Mouse (Mus musculus) gastrocnemius, postnatal 14 days (tissue): ENCODE measurements around the gene Iqschfp. TPM values are rescaled to one million over a fixed set of nuclear protein-coding genes. Genes with fewer than 3 reads are reported as not detected.

Experiments used
- DNase-seq: peaks from one replicate; pipeline ENCODE4 v3.0.0; 2021; ENCODE audit warnings: mixed read lengths
- intact Hi-C: fragments of 180-260 bp; cut with DNase I; formaldehyde crosslinking; loops from one replicate; pipeline ENCODE4 v1.15.1; 2025; ENCODE audit warnings: low total_unique reads
- total RNA-seq, 2 experiments: library from RNA; stranded (reverse); gene quantifications; 2 replicates each; pipeline ENCODE4 v1.2.3; 2021

Iqschfp gene
- total RNA-seq, 2 experiments from 2014 or later = not detected

DNA sequence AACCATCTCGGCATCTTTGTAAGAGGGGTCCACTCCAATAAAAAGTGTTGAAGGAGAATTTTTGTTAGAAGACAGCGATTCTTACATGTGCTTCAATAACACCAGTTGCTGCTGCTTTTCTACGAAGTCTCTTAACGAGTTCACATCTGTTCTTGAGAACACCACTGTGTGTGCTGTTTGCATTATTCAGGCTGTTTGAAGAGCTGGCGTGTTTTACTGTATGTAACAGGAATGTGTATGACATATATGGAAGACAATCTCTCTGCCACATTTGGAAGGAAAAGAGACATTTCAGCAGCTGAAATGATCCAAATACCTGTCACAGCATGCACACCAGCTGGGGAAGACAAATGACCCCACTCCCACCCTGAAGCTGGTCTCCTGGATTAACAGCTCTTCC lies 578.6 kb downstream of the Iqschfp start:
- intact Hi-C loops = no loop called here
- DNase-seq = no peak

DNA sequence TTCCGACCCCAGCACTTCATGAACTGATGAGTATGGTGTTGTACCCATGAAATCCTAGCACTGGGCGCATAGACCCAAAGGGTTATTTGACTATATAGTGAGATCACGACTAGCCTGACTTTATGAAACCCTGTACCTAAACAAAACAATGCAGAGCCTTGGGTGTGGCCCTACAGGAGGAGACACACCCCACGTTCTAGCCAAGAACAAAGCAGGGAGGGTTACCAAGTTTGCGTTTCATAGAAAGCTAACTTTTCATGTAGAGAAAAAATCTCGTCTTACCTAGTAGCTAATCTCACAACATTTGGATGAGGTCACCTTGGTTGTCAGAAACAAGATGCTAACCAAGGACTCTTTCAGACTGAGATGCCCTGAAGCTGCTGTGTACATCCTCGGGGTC lies 584.3 kb downstream of the Iqschfp start:
- intact Hi-C loops = no loop called here
- DNase-seq = no peak

DNA sequence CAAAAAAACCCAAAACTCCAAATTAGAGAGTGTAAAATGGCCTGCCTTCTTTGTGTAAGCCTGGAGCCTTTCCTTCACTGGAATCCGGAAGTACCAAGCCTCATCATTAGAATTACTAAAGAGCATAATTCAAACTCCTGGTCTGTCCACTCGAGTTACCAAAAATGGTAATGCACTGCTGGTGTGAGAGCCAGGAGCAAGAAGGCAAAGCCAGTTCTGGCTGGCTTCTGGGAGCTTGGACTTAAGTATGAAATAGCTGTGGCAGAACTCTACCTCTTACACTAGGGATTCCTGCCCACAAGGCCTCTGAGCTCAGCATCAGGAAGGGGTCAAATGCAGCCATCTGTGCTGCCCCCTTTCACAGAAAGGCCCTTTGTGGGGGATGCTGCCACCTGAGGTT lies 585.4 kb downstream of the Iqschfp start:
- intact Hi-C loops = no loop called here
- DNase-seq = no peak

DNA sequence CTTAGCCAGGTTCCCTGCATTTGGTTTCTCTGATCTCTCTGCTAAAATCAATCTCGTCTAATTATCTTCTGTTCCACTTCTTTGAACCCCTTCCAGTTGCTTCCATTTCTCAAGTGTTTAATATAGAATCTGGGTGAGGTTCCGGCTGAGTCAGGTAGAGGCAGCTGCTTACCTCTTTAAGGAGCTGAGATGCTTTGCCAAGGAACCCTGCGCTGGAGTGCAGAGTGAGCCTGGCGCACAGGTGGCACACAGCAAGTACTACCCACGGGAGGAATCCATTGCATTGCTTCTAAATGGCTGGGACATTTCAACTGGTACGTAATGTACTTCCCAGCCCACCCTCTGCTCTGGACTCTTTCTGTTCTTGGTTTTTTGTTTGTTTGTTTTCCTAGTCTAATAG lies 587.2 kb downstream of the Iqschfp start:
- DNase-seq = no peak
- intact Hi-C loops = no loop called here

DNA sequence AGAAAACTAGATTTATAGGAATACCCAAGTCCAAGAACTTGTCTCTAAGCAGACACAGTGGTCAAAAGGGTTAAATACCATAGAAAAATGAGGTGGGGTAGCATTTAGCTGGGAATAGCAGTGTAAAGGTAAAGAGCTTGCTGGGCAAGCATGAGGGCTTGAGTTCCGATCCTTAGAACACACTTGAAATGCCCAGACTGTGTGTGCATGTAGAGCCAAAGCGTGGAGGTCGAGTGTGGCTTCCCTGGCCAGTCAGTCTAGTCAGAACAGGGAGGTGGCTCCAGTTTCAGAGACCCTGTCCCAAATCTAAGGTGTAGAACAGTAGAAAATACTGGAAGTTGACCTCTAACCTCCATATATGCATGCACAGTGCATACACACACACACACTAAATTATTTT lies 591.5 kb downstream of the Iqschfp start:
- intact Hi-C loops = no loop called here
- no peak for DNase-seq

DNA sequence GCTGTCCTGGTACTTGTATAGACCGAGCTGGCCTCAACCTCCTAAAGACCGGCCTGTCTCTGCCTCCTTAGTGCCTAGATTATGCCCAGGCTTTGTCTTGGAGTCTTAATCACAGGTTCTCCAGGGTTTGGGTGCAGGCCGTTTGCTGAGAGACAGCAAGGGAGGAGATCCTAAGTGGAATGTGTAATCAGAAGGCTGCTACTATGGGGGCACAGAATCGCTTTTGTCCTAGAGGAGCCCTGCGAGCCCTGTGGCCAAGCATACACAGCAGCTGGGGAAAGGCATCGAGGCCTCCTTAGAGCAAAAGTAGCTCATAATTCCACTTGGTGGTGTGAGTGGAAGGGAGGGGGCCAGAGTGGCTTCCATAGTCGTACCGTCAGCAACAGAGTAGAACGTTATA lies 592.0 kb downstream of the Iqschfp start:
- intact Hi-C loops = no loop called here
- DNase-seq = no peak

DNA sequence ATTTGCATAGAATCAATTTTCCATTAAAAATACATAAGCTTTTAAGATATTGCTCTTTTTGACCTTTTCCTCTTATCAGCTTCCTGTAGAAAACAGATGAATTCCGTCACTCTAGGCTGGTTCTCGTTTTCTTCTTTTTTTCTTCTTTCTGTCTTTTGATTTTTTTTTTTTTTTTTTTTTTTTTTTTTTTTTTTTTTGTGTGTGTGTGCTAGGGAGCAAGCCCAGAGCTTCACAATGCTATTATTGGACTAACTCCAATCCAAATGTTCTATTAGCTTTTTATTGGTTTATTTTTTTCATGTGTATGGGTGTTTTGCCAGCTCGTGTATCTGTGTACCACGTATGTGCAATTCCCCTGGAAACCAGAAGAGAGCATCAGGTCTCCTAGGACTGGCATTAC lies 592.5 kb downstream of the Iqschfp start:
- intact Hi-C loops = no loop called here
- no peak for DNase-seq

DNA sequence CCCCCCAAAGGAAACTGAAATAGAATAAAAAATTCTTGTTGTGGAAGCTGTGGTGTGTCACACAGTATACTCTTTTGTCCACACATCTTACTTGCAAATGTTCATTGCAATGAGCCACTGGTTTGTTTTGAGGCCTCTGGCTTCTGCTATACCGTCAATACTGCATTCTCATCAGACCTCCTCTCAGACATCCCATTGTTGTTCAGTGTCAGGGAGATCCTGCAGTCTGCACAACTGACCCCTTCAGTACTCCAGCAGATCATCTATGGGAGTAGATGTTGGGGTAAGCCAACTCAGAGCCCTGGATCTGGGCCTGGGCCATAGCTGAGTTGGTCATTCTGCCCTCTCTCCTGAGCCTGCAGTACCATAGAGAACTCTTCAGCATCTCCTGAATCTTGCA lies 595.6 kb downstream of the Iqschfp start:
- DNase-seq = no peak
- intact Hi-C loops = no loop called here

DNA sequence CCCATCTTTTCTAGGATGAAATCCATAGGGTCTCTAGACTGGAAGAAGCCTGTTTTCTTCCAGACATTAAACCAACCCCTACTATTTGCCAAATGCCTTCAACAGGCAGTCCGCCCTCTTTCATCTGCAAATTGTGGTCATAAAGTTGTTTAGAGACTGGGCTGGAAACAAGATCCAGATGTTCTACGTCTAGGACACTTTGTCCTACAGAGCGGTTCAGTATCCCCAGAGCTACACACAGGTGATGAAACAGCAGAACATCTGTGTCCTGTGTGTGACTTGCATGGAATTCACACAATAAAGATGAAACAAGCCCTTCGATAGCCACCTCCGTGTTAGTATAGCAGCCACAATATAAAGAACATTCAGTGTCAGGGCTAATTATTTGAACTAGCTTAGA lies 596.3 kb downstream of the Iqschfp start:
- DNase-seq = no peak
- intact Hi-C loops = no loop called here

DNA sequence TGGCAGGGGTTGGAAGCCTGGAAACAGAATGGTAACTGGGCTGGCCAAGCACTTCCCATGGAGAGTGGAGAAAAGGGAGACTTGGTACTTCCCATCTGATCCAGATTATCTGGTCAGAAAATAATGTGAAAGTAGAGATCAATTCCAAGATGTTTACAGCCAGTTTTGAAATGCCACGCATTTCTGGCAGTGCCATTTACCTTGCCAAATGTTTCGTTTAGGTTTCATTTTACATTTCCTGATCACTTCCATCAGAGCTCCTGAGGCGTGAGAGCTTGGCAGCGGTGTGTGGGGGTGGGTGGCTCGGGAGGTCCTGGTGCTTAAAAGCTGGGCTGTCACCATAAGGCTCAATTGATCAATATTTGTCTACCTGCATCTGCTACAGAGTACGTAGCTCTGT lies 599.5 kb downstream of the Iqschfp start:
- intact Hi-C loops = no loop called here
- DNase-seq = no peak

DNA sequence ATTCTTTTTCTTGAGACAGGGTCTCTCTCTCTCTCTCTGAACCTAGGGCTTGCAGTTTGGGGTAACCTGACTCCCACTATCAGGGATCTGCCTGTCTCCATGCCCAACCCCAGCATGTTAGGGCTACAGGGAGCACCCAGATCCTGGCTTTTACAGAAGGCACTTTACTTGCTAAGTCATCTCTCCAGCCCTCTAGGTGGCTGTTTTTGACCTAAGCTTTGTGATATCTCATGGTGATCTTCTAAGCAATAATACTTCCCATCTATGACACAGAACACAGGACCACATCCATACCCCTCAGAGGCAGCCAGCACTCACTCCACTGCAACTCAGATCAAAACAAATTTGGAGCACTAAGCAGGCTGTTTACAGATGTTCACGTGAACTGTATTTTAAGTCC lies 600.0 kb downstream of the Iqschfp start:
- intact Hi-C loops = no loop called here
- DNase-seq = no peak

DNA sequence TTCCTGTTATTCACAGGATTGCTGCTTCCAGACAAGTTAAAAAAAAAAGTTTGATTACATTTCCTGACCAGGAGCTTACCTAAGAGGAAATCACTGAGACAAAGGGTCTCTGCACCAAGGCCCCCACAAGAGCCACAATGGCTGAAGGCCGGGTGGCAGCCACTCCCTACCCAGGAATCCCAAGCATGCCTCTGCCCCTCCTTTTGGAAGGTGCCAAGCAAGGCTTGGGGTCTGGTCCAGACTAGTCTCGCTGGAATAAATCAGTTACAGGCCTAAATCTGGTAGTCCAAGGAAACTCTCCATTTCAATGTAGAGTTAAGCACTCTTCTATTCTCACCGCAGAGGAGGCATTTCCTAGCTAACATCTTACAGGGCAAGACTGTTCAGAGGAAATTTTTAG lies 600.5 kb downstream of the Iqschfp start:
- intact Hi-C loops = no loop called here
- no peak for DNase-seq

DNA sequence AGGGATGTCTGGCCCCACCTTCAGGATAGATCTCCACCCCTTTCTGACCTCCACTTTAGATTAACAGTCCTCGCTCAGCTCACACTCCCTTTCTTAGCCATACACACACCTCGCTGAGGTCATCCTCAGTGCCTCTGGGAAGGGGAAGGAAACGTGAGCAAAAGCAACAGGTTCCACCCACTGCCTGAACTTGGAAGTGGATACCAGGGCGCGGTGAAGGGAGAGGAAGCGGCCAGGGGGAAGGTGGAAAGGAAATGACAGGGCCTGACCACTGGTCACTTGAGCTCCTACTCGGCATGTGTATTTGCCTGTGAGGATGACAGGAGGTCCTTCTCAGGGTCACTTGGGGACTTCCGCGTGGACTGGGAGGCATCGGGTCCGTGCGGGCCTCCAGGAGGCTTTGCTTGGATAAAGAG lies 601.1 kb downstream of the Iqschfp start:
- no peak for DNase-seq
- intact Hi-C loops = no loop called here

DNA sequence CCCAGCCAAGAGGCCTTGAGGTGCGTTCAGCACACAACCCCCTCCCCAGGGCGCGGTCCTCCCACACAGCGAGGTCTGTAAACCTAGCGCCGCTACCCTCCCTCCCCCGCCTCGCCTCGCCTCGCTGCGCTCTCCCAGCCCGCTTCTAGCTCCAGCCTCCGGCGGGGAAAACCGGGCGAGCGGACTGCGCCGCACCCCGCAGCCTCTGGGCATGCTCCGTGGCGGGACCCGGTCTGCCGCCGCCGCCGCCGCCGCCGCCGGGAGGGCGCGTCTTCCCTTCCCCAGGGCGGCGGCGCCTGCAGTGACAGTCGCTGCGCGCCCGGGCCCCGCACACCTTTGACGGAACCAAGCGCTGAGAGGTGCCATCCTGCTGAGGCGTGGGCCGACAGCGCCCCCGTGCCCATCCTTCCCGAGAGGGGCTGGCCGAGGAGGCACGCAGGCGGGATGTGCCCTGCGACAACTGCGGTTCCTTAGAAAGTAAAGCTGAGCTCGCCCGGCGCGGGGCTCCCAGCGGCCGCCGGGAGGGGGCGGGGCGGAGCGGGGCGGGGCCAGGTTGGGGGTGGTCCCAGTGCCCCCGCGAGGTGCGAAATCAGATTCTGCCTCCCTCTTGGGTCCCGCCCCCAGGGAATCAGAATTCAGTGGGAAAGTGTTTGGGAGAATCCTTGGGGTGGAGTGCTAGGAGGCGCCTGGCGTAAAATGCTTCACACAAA lies 601.7 kb downstream of the Iqschfp start:
- intact Hi-C loops = no loop called here

DNA sequence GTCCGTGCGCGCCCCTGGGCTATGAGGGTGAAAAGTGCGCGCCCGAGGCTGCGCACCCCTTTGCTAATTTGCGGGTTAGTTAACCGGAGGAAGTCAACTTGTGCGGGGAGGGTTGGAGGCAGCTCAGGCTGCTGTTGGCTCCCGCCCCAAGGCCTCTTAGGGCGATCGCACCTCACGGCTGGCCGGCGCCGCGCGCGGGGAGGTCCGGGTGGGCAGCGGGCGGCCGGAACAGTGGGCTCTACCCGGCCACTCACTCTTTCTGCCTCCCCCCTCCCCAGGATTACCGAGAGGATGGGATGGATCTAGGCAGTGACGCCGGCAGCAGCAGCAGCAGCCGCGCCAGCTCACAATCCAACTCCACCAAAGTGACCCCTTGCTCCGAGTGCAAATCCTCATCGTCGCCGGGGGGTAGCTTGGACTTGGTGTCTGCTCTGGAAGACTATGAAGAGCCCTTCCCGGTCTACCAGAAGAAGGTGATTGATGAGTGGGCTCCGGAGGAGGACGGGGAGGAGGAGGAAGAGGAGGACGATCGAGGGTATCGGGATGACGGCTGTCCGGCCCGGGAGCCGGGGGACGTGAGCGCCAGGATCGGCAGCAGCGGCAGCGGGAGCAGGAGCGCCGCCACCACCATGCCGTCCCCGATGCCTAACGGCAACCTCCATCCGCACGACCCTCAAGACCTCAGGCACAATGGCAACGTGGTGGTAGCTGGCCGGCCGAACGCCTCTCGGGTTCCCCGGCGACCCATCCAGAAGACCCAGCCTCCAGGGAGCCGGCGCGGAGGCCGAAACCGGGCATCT lies 602.5 kb downstream of the Iqschfp start:
- intact Hi-C loops = no loop called here
- DNase-seq = peak; percentile 29

More for the DNA sequence above, 601.7 kb downstream of the Iqschfp start:
- DNase-seq = peak; percentile 61

DNA sequence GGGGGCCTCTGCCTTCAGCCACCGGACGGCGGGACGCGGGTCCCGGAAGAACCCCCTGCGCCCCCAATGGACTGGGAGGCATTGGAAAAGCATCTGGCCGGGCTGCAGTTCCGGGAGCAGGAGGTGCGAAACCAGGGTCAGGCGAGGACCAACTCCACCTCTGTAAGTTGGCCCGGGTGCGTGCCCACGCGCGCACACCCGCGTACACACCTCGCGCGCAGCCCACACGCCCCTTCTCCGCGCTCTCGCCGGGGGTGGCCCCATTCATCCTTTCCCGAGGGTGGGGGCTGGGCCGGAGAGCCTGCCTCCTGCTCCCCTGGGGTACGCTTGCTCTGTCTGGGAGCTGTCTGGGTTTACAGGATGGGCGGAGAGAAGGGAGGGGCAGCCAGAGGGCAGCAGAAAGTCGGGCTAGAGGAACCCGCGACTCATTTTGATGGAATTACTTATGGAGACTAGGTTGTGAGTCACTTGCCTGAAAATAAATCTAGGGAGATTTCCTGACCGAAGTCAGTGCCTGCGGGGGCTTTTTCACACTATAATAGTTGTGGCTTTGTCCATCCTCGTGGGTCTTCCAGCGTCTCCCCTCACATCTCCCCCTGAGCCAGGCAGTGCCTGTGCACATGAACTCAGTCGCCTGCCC lies 603.2 kb downstream of the Iqschfp start:
- peak; percentile 32 for DNase-seq
- intact Hi-C loops = no loop called here

DNA sequence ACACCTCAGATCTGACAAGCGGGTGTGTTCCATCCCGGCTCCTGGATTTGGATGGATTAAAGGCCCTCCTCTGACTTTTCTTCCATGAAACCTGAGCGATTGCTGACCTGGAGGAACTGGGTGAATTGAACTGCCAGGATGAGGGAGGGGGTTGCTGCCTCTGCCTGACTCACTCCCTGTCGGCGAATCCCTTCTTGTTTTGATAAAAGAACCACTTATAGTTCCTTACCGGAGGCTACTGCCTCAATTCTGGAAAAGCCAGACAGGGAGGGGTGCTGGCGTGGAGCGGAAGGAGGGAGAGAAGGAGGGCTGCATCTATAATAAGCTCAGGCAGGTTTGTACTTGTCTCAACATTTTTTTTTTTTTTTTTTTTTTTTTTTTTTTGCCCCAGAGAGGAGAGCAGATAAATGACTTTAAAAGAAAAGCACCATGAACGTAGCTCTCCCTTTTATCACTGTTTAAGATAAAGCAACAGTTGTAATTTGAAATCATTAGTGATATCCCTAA lies 603.8 kb downstream of the Iqschfp start:
- intact Hi-C loops = no loop called here

DNA sequence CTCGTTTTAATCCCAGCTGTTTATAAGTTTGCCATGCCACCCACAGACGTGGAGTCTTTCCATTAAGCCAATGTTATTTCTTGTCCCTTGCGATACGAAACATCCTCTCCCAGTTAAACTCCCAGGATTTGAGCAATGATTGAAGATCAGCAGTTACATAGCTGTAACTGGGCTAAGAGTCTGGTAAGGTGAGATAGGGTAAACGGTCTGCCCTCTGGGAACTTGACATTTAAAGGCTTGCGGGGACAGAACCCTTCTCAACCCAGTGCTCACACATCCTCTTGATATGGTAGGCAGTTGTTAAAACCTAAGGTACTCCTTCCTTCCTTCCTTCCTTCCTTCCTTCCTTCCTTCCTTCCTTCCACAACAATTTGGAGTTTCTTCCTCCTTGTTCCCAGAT lies 604.5 kb downstream of the Iqschfp start:
- DNase-seq = no peak
- intact Hi-C loops = no loop called here

More for the DNA sequence above, 603.8 kb downstream of the Iqschfp start:
- no peak for DNase-seq

DNA sequence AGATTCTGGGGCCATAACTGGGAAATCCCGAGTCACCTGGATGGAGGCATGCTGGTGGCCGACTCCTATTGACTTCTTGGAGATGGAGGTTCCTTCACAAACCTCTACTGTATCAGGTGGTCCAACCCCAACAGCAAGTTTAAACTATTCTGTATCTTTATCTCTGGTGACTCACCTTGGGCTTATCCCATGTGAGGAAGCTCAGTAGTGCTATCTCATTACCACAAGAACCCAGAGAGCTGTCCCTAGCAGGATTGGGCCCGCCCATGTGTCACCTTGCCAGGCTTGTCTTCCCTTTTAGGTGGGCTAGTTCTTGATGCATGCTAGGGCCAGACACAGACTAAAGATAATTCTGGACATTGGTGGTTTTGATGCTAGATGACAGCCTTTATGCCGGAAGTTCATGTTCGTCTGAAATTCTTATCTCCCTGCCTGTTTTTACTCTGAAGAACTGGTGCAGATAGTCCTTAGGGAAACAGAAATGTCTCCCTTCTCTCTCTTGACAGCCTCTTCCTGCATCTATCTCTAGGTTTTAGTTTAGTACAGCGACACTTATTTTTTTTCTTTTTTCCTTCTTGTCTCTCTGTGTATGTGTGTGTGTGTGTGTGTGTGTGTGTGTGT lies 607.6 kb downstream of the Iqschfp start:
- intact Hi-C loops = no loop called here

DNA sequence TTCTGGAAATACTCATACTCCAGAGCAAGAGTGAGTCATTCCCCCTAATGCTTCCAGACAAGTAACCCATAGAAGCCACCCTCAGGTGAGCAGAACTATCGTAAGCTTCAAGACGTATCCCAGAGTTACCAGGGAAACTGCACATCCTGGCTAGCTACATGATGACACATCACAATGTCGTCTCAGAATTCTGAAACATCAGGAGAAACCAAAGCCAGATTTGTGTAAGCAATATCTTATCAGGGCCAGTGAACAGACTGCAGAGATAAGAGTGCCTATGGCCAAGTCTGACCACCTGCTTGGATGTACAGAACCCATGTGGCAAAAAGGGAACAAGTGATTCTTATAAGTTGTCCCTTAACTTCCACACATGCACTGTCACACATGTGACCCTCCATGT lies 612.8 kb downstream of the Iqschfp start:
- DNase-seq = no peak
- intact Hi-C loops = no loop called here

More for the DNA sequence above, 607.6 kb downstream of the Iqschfp start:
- no peak for DNase-seq
